Comparison of ENCODE assay signal across 27 mouse cellular contexts in the genomic region with DNA sequence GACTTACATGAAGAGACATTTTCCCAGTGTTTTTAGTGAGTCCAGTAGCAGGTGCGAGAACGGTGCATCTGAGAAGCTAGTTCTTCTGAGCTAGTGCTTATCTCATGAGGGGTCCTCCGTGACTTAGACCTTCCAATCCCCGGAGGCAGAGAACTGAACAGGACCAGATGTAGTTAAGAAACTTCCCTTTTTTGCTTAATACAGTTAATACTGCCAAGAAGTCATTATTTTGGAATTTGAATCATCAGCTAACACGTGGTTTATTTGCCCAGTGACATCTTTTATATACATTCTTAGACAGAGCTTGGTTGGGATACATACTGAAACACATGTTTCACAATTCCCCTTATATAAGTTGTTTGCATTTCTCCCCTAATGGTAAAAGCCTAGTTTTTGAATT.
"Had no signal": no experiment of that assay in that cellular context is flagged by ENCODE, and none has a peak within 500 bp of the region (broad histone marks: within the 10 kb centered on the region; RNA-seq: fewer than 3 reads in every experiment).

No protein-coding gene starts in this region.

- ATAC-seq: hindbrain, embryonic 16.5 days; inflammation-experienced regulatory T-cells, adult 6 months; intestine, embryonic 15.5 days; intestine, postnatal 0 days had no signal

- H3K4me1 ChIP-seq: heart, embryonic 13.5 days; heart, embryonic 15.5 days; hindbrain, embryonic 10.5 days; hindbrain, embryonic 12.5 days; intestine, embryonic 15.5 days; limb, embryonic 10.5 days; limb, embryonic 12.5 days had no signal

- H3K27ac ChIP-seq: gastrocnemius, adult 2 months; heart, embryonic 13.5 days; heart, embryonic 15.5 days; hindbrain, embryonic 10.5 days; hindbrain, embryonic 12.5 days; hindbrain, embryonic 14.5 days; intestine, embryonic 15.5 days; layer of hippocampus, adult 2 months; left cerebral cortex, adult 2 months; limb, embryonic 10.5 days; limb, embryonic 12.5 days had no signal

- H3K4me3 ChIP-seq: gastrocnemius, adult 2 months; heart, embryonic 13.5 days; heart, embryonic 15.5 days; hindbrain, embryonic 10.5 days; hindbrain, embryonic 12.5 days; intestine, embryonic 15.5 days; layer of hippocampus, adult 2 months; left cerebral cortex, adult 2 months; limb, embryonic 10.5 days; limb, embryonic 12.5 days had no signal

- DNase-seq: gastrocnemius, adult 2 months; gastrocnemius, postnatal 10 days; gastrocnemius, postnatal 25 days; heart, adult 18-20 months; heart, postnatal 14 days; heart, postnatal 4 days; kidney, adult 18-20 months; kidney, adult 8-10 months; kidney, postnatal 10 days; kidney, postnatal 25 days; kidney, postnatal 4 days; liver had no signal

- H3K9ac ChIP-seq: heart, embryonic 13.5 days; heart, embryonic 15.5 days; hindbrain, embryonic 12.5 days; hindbrain, embryonic 14.5 days; intestine, embryonic 15.5 days; limb, embryonic 12.5 days had no signal

- H3K4me2 ChIP-seq: heart, embryonic 11.5 days; heart, embryonic 13.5 days; heart, embryonic 15.5 days; hindbrain, embryonic 12.5 days; hindbrain, embryonic 14.5 days; intestine, embryonic 15.5 days; limb, embryonic 12.5 days; liver, embryonic 11.5 days had no signal

- H3K27me3 ChIP-seq: heart, embryonic 13.5 days; heart, embryonic 15.5 days; hindbrain, embryonic 12.5 days; intestine, embryonic 15.5 days; limb, embryonic 12.5 days had no signal

- H3K9me3 ChIP-seq: heart, embryonic 13.5 days; heart, embryonic 15.5 days; hindbrain, embryonic 10.5 days; hindbrain, embryonic 12.5 days; intestine, embryonic 15.5 days; limb, embryonic 10.5 days; limb, embryonic 12.5 days had no signal
